Mouse (Mus musculus) CD4-positive, CD25-positive, alpha-beta regulatory T cell, adult 2 months (primary cell): ENCODE measurements around the gene 4930522H14Rik.

Experiments
- DNase-seq: peaks from one replicate; pipeline ENCODE4 v3.0.0-alpha.2; 2012; ENCODE audit warnings: low read depth, low spot score

The 4930522H14Rik gene

GRCm38 (mm10) chr4:109531111-109531510 lies at the start of gene 4930522H14Rik:
TSS of gene 4930522H14Rik (minus strand) at chr4:109531297.
- no peak for DNase-seq

- no peak for DNase-seq
These were observed 47.3 kb upstream of the 4930522H14Rik start for GRCm38 (mm10) chr4:109578356-109578755.

GRCm38 (mm10) chr4:109576933-109577332 lies 45.8 kb upstream of the 4930522H14Rik start:
- DNase-seq = peak; percentile 46

- no peak for DNase-seq
These were observed 43.7 kb upstream of the 4930522H14Rik start for GRCm38 (mm10) chr4:109574845-109575244.

GRCm38 (mm10) chr4:109574331-109574730 lies 43.2 kb upstream of the 4930522H14Rik start:
- no peak for DNase-seq

GRCm38 (mm10) chr4:109572632-109573031 lies 41.5 kb upstream of the 4930522H14Rik start:
- DNase-seq = no peak

GRCm38 (mm10) chr4:109569421-109569820 lies 38.3 kb upstream of the 4930522H14Rik start:
- no peak for DNase-seq

- DNase-seq = no peak
These were observed 37.9 kb upstream of the 4930522H14Rik start for GRCm38 (mm10) chr4:109568959-109569358.

GRCm38 (mm10) chr4:109564711-109565110 lies 33.6 kb upstream of the 4930522H14Rik start:
- no peak for DNase-seq

GRCm38 (mm10) chr4:109550338-109551150 lies 19.4 kb upstream of the 4930522H14Rik start:
- DNase-seq = no peak

GRCm38 (mm10) chr4:109547306-109547705 lies 16.2 kb upstream of the 4930522H14Rik start:
- no peak for DNase-seq

- DNase-seq = no peak
These were observed 15.4 kb upstream of the 4930522H14Rik start for GRCm38 (mm10) chr4:109546538-109546937.

GRCm38 (mm10) chr4:109530245-109530816 lies 766 bp downstream of the 4930522H14Rik start:
- no peak for DNase-seq

- DNase-seq = peak; percentile 83
These were observed 26.2 kb downstream of the 4930522H14Rik start for GRCm38 (mm10) chr4:109504885-109505284.

- DNase-seq = no peak
These were observed 32.6 kb downstream of the 4930522H14Rik start for GRCm38 (mm10) chr4:109498476-109498875.

- DNase-seq = no peak
These were observed 37.5 kb downstream of the 4930522H14Rik start for GRCm38 (mm10) chr4:109493581-109493980.

GRCm38 (mm10) chr4:109488812-109489211 lies 42.3 kb downstream of the 4930522H14Rik start:
- no peak for DNase-seq

- no peak for DNase-seq
These were observed 46.5 kb downstream of the 4930522H14Rik start, which contains the start of gene Rnf11 for GRCm38 (mm10) chr4:109484621-109485020. TSS of gene Rnf11 (minus strand) at chr4:109484728.

GRCm38 (mm10) chr4:109482701-109483100 lies 48.4 kb downstream of the 4930522H14Rik start:
- DNase-seq = no peak

- DNase-seq = no peak
These were observed 49.7 kb downstream of the 4930522H14Rik start for GRCm38 (mm10) chr4:109481424-109481823.

- DNase-seq = no peak
These were observed 53.6 kb downstream of the 4930522H14Rik start for GRCm38 (mm10) chr4:109477454-109477853.

GRCm38 (mm10) chr4:109476554-109477014 lies 54.5 kb downstream of the 4930522H14Rik start:
- peak; percentile 79 for DNase-seq
